ENCODE assay signal across 45 mouse cellular contexts in genomic region chr9:57733606-57734005, GRCm38 (mm10). TPM values are rescaled to one million over a fixed set of nuclear protein-coding genes. Genes with fewer than 3 reads are reported as not detected.
"Had no signal": no experiment of that assay in that cellular context is flagged by ENCODE, and none has a peak within 500 bp of the region (broad histone marks: within the 10 kb centered on the region; RNA-seq: fewer than 3 reads in every experiment).

No protein-coding gene starts in this region.

- H3K9ac ChIP-seq: limb, embryonic 12.5 days; limb, embryonic 13.5 days; limb, embryonic 15.5 days; liver, embryonic 12.5 days; liver, embryonic 13.5 days; liver, embryonic 14.5 days; liver, embryonic 15.5 days; liver, postnatal 0 days; lung, embryonic 14.5 days; lung, embryonic 15.5 days; midbrain, embryonic 12.5 days; midbrain, embryonic 13.5 days; midbrain, embryonic 15.5 days; neural tube, embryonic 12.5 days had no signal

- H3K4me2 ChIP-seq: limb, embryonic 12.5 days; limb, embryonic 13.5 days; limb, embryonic 15.5 days; liver, embryonic 11.5 days; liver, embryonic 12.5 days; liver, embryonic 13.5 days; liver, embryonic 15.5 days; lung, embryonic 14.5 days; lung, embryonic 15.5 days; midbrain, embryonic 11.5 days; midbrain, embryonic 12.5 days; midbrain, embryonic 13.5 days; midbrain, embryonic 15.5 days; neural tube, embryonic 12.5 days had no signal

- H3K4me1 ChIP-seq: limb, embryonic 10.5 days; limb, embryonic 12.5 days; liver, embryonic 15.5 days; lung, embryonic 15.5 days; midbrain, embryonic 10.5 days; midbrain, embryonic 12.5 days; midbrain, embryonic 13.5 days; midbrain, embryonic 15.5 days had no signal

- H3K27ac ChIP-seq: limb, embryonic 10.5 days; limb, embryonic 12.5 days; limb, embryonic 13.5 days; limb, embryonic 15.5 days; liver, embryonic 12.5 days; liver, embryonic 13.5 days; liver, embryonic 14.5 days; liver, embryonic 15.5 days; lung, embryonic 15.5 days; macrophage; midbrain, embryonic 10.5 days; midbrain, embryonic 12.5 days; midbrain, embryonic 13.5 days; midbrain, embryonic 15.5 days; neural tube, embryonic 12.5 days had no signal

- ATAC-seq: liver, embryonic 12.5 days; liver, postnatal 0 days; lung, postnatal 0 days; midbrain, embryonic 13.5 days; midbrain, embryonic 15.5 days; midbrain, embryonic 16.5 days had no signal

- H3K27me3 ChIP-seq: limb, embryonic 12.5 days; limb, embryonic 13.5 days; limb, embryonic 15.5 days; liver, embryonic 12.5 days; liver, embryonic 13.5 days; liver, embryonic 15.5 days; lung, embryonic 15.5 days; megakaryocyte, embryonic 14.5 days; midbrain, embryonic 12.5 days; midbrain, embryonic 13.5 days; midbrain, embryonic 15.5 days; neural tube, embryonic 12.5 days had no signal

- H3K4me3 ChIP-seq: limb, embryonic 10.5 days; limb, embryonic 12.5 days; limb, embryonic 13.5 days; limb, embryonic 15.5 days; liver, embryonic 12.5 days; liver, embryonic 13.5 days; liver, embryonic 15.5 days; lung, embryonic 15.5 days; megakaryocyte, embryonic 14.5 days; midbrain, embryonic 10.5 days; midbrain, embryonic 12.5 days; midbrain, embryonic 13.5 days; midbrain, embryonic 15.5 days; myocyte; neural tube, embryonic 12.5 days had no signal

- DNase-seq: left cerebral cortex, postnatal 4 days; liver; liver, embryonic 13.5 days; liver, postnatal 0 days; lung, adult 18-20 months; lung, adult 2 months; lung, embryonic 14.5 days; lung, postnatal 10 days; lung, postnatal 14 days; lung, postnatal 36 days; lung, postnatal 4 days; midbrain, embryonic 14.5 days had no signal

- H3K9me3 ChIP-seq: limb, embryonic 10.5 days; limb, embryonic 12.5 days; limb, embryonic 13.5 days; limb, embryonic 15.5 days; liver, embryonic 12.5 days; liver, embryonic 13.5 days; liver, embryonic 15.5 days; lung, embryonic 15.5 days; megakaryocyte, embryonic 14.5 days; midbrain, embryonic 10.5 days; midbrain, embryonic 12.5 days; midbrain, embryonic 13.5 days; midbrain, embryonic 15.5 days; neural tube, embryonic 12.5 days had no signal

RNA-seq across cellular contexts. Expression of gene Cyp1a1, which starts 45.9 kb away (rescaled TPM):
- total RNA-seq: megakaryocyte progenitor cell, adult 5-6 weeks; megakaryocyte, adult 5-6 weeks; midbrain, postnatal 0 days; monocyte, adult 5-6 weeks had no signal
- polyA plus RNA-seq: limb, embryonic 11.5 days; limb, embryonic 12.5 days; limb, embryonic 13.5 days; lung, embryonic 14.5 days; lung, embryonic 16.5 days; macrophage; midbrain, embryonic 11.5 days; midbrain, embryonic 12.5 days; midbrain, embryonic 13.5 days; myocyte; neural tube, embryonic 11.5 days; neural tube, embryonic 12.5 days had no signal

RNA-seq across cellular contexts. Expression of gene Cyp1a2, which starts 50.1 kb away (rescaled TPM):
- total RNA-seq: left cerebral cortex, postnatal 10 days; left cerebral cortex, postnatal 14 days; left cerebral cortex, postnatal 25 days; left cerebral cortex, postnatal 36 days; left cerebral cortex, postnatal 4 days; megakaryocyte progenitor cell, adult 5-6 weeks; megakaryocyte, adult 5-6 weeks; megakaryocyte-erythroid progenitor cell, adult 5-6 weeks; midbrain, postnatal 0 days; monocyte, adult 5-6 weeks had no signal
- polyA plus RNA-seq: limb, embryonic 10.5 days; limb, embryonic 11.5 days; limb, embryonic 12.5 days; limb, embryonic 13.5 days; limb, embryonic 14.5 days; limb, embryonic 15.5 days; liver, embryonic 11.5 days; liver, embryonic 12.5 days; lung, embryonic 14.5 days; lung, embryonic 15.5 days; lung, embryonic 16.5 days; lung, postnatal 0 days; macrophage; midbrain, embryonic 10.5 days; midbrain, embryonic 11.5 days; midbrain, embryonic 12.5 days; midbrain, embryonic 13.5 days; midbrain, embryonic 14.5 days; midbrain, embryonic 15.5 days; midbrain, embryonic 16.5 days; midbrain, postnatal 0 days; myocyte; neural tube, embryonic 11.5 days; neural tube, embryonic 12.5 days had no signal
